Mouse (Mus musculus) neural tube, embryonic 14.5 days (tissue): ENCODE measurements at regions not wholly inside any gene's neighbourhood (a gene's known extent, or its start where the extent isn't known, plus 50 kb on each side); places are given as distances from the start of the nearest gene placed in this dataset.

ENCODE experiments used
- ATAC-seq: fragments of 200-750 bp; cut with Nextera tagmentation; 2 replicates; pipeline ENCODE4 v1.8.0; 2017; ENCODE audit warnings: low read depth, mild to moderate bottlenecking, moderate TSS enrichment, moderate library complexity
- H3K27ac ChIP-seq: fragments of 300-500 bp; sonication (generic); 2 replicates; pipeline ENCODE4 v1.5.1; 2014; ENCODE audit warnings: low read depth, mild to moderate bottlenecking, control low read depth, low read length, moderate library complexity, mixed read lengths
- H3K27me3 ChIP-seq: fragments of 300-500 bp; sonication (generic); 2 replicates; pipeline ENCODE4 v1.6.1; 2014; ENCODE audit warnings: low read length; ENCODE audit not compliant: control insufficient read depth, insufficient read depth
- H3K36me3 ChIP-seq: fragments of 300-500 bp; sonication (generic); 2 replicates; pipeline ENCODE4 v1.6.1; 2014; ENCODE audit warnings: low read length, mixed read lengths; ENCODE audit not compliant: control insufficient read depth, insufficient read depth
- H3K4me1 ChIP-seq: fragments of 300-500 bp; sonication (generic); 2 replicates; pipeline ENCODE4 v1.6.1; 2014; ENCODE audit warnings: low read length; ENCODE audit not compliant: control insufficient read depth, insufficient read depth
- H3K4me2 ChIP-seq: fragments of 300-500 bp; sonication (generic); 2 replicates; pipeline ENCODE4 v1.6.1; 2014; ENCODE audit warnings: mild to moderate bottlenecking, low read depth, low read length, control low read depth
- H3K4me3 ChIP-seq: fragments of 300-500 bp; sonication (generic); 2 replicates; pipeline ENCODE4 v1.5.1; 2014; ENCODE audit warnings: low read depth, low read length, control low read depth, mixed read lengths
- H3K9ac ChIP-seq: fragments of 300-500 bp; sonication (generic); replicated peaks from 2 replicates; pipeline ENCODE4 v1.6.1; 2014; ENCODE audit warnings: low read depth, mild to moderate bottlenecking, control low read depth, low read length, mixed read lengths
- H3K9me3 ChIP-seq: fragments of 300-500 bp; sonication (generic); 2 replicates; pipeline ENCODE4 v1.6.1; 2016; ENCODE audit warnings: low read length; ENCODE audit not compliant: control insufficient read depth
- WGBS: fragments of 180-500 bp; shearing (Covaris S2); extraction: QIAGEN DNeasy Blood & Tissue Kit; methylation state at CpG from one replicate; pipeline ENCODE4 v1.1.7; 2014; 5-methylcytosine and 5-hydroxymethylcytosine counted together

DNA sequence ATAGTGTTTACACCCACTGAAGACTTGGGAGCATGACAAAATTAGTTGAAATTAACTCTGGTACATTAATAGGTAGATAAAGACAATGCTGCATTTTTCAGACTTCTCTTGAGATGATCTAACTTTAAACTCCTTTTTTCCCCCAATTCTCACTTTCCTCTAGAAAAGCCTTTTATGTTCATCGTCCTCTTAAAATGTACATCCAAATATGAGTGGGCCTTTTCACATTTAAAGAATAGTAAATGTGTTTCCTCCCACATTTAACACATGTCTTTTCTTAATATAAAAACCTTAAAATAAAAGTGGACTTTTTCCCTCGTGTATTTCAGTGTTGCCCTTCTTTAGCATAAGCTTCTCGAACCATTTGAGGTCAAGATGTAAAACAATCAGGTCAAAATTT, 535.5 kb downstream of the Cetn3 start:
- Histone ChIP-seq H3K36me3 (no peaks in the 10 kb centered on the region), H3K9me3 (no peaks in the 10 kb centered on the region), H3K27ac (no peak overlapping the region), H3K4me3 (no peak overlapping the region), H3K4me1 (no peaks in the 10 kb centered on the region), H3K27me3 (no peaks in the 10 kb centered on the region), H3K9ac (no peak overlapping the region), H3K4me2 (no peak overlapping the region)
- 81% methylated on average over 3 of the region's 3 CpGs for WGBS
- ATAC-seq, result no peak

DNA sequence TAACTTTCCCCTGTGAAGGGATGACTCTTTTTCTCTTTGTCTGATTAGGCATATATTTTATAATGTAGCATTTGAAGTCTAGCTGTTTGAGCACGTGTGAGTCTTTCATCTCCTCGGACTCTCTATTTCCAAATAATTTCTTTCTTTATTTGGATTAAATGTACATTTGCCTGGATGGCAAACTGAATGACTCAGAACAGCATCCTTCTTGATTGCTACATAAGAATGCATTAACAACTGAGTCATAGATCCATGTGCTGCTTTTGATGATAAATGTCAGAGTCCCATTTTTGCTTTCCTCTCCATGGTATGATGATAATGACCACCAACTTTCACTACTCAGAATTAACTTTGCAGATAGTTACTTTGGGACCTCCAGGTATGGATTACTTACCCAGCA, 571.5 kb downstream of the Cetn3 start:
- ATAC-seq, result no peak
- Histone ChIP-seq H3K4me1 (no peaks in the 10 kb centered on the region), H3K27ac (no peak overlapping the region), H3K4me3 (no peak overlapping the region), H3K36me3 (no peaks in the 10 kb centered on the region), H3K4me2 (no peak overlapping the region), H3K27me3 (no peaks in the 10 kb centered on the region), H3K9ac (no peak overlapping the region), H3K9me3 (no peaks in the 10 kb centered on the region)
- 94% methylated on average over 2 of the region's 2 CpGs for WGBS

DNA sequence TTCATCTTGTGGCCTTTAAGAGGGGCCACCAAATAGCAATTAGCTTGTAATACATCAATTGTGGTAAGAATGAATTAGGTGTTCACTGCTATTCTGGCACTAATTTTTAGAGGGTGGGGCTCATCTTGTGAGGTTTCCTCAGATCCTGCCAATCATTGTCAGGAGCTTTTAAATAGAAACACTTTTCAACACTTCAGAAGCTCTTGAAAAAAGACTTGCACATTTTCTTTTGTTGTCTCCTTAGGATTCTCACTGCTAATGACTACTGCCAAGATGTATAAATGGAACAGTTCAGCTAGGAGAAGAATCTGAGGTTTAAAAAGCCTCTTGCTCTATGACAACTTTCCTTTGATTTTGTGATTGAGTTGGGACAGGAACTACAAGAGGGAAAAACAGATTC, 572.4 kb downstream of the Cetn3 start:
- Histone ChIP-seq H3K4me3 (no peak overlapping the region), H3K9ac (no peak overlapping the region)
- ATAC-seq, result no peak

DNA sequence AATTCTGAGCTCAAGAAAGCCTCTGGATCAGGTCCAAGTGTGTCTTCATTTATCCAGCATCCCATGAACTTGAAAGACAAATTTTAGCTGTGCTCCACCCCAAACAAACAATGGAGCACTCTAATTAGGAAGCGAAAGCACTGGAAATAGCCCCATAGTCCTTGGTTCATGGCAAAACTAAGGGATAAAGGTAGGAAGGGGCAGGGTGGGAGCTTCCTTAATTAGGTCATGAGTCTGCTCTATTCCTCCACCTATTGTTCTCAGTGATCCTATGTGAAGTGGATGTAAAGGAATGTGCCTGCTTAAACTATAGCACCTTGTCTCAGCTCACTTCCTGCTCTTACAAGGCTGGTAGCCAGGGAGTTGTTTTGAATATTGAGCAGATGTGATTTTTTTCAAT, 576.6 kb downstream of the Cetn3 start:
- 83% methylated on average over 1 of the region's 1 CpGs for WGBS
- no peak overlapping the region for H3K9ac ChIP-seq
- no peaks in the 10 kb centered on the region for H3K36me3 ChIP-seq
- no peaks in the 10 kb centered on the region for H3K4me1 ChIP-seq
- no peak for ATAC-seq
- H3K4me3 ChIP-seq, result no peak overlapping the region
- H3K27ac ChIP-seq, result no peak overlapping the region
- no peak overlapping the region for H3K4me2 ChIP-seq
- no peaks in the 10 kb centered on the region for H3K9me3 ChIP-seq
- H3K27me3 ChIP-seq, result no peaks in the 10 kb centered on the region

More for the DNA sequence above, 572.4 kb downstream of the Cetn3 start:
- Histone ChIP-seq H3K27ac (no peak overlapping the region), H3K4me2 (no peak overlapping the region), H3K4me1 (no peaks in the 10 kb centered on the region), H3K9me3 (no peaks in the 10 kb centered on the region), H3K27me3 (no peaks in the 10 kb centered on the region), H3K36me3 (no peaks in the 10 kb centered on the region)

DNA sequence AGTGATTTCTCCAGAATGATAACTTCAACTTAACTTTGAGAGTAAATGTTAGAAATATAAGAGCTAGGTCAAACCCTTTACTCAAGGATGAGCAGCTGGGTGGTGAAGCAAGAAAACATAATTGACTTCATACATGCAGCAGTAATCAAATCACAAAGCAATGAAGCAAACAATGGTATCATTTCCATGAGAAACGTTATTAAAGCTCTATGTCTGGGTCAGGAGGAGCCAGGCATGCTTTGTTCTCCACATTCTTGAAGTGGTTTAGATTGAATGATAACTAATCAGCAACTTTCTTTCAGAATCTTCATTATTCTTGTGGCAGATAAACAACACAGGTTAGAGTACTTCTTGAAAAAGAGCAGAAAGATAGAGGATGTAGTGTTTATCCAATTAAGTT, 577.8 kb downstream of the Cetn3 start:
- ATAC-seq, result no peak
- no peak overlapping the region for H3K9ac ChIP-seq
- 33% methylated on average over 1 of the region's 1 CpGs for WGBS
- H3K4me1 ChIP-seq, result no peaks in the 10 kb centered on the region
- H3K4me3 ChIP-seq, result no peak overlapping the region
- H3K27me3 ChIP-seq, result no peaks in the 10 kb centered on the region
- no peaks in the 10 kb centered on the region for H3K9me3 ChIP-seq
- H3K27ac ChIP-seq, result no peak overlapping the region
- no peak overlapping the region for H3K4me2 ChIP-seq
- H3K36me3 ChIP-seq, result no peaks in the 10 kb centered on the region

DNA sequence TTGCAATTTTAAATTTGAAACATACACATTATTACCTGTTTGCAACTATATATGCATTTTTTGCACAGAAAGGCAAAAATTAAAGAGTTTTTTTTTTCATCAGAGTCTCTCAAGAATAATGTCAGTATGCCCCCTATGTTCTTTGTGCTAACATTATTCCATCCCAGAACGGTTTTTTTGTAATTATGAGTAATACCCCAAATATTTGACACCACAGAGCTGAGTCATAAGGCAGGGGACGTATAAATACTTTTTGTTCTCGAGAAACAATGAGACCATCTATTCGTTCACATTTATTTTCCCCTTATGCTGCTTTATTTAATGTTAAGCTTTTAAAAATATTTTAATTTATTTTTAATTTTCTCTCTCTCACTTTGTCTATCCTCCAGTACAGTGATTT, 578.5 kb downstream of the Cetn3 start:
- no peaks in the 10 kb centered on the region for H3K4me1 ChIP-seq
- no peak overlapping the region for H3K4me3 ChIP-seq
- H3K9me3 ChIP-seq, result no peaks in the 10 kb centered on the region
- 91% methylated on average over 4 of the region's 4 CpGs for WGBS
- no peaks in the 10 kb centered on the region for H3K27me3 ChIP-seq
- no peak overlapping the region for H3K27ac ChIP-seq
- H3K9ac ChIP-seq, result no peak overlapping the region
- H3K36me3 ChIP-seq, result no peaks in the 10 kb centered on the region
- no peak overlapping the region for H3K4me2 ChIP-seq
- ATAC-seq, result no peak

DNA sequence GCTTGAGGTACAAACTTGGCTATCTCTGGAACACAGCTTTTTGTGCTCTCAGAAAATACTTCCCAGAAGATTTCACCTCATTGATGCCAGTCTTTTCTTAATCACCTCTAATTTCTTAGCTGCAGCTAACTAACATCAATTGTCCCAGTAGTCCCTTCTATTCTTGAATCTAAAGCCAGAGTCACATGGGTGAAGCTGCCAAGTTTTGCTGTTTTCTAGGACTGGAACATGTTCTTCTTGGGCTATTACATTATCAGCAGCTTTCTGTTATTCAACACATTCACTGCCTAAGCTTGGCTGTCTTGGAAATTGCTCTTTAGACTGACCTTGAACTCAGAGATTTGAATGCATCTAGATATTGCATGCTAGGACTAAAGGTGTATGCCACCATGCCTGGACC, 583.9 kb downstream of the Cetn3 start:
- no peak overlapping the region for H3K4me2 ChIP-seq
- no peak for ATAC-seq

DNA sequence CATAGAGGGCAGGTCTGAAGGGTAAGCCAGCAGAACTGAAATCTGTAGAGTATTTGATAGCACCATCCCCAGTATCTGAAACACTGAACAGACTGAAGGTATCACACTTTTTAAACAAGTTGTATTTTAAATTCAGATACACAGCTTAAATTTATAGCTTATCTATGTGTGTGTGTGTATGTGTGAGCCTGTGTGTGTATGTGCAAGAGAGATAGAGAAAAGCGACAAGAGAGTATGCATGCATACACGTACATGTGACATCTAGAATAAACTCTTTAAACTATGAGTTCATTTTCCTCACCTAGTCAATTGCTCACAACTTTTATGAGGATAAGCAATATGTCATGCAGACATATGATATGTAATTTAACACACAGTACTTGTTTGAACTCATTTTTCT, 588.7 kb downstream of the Cetn3 start:
- Histone ChIP-seq H3K4me1 (no peaks in the 10 kb centered on the region), H3K9me3 (no peaks in the 10 kb centered on the region), H3K27me3 (no peaks in the 10 kb centered on the region), H3K27ac (no peak overlapping the region), H3K9ac (no peak overlapping the region), H3K36me3 (no peaks in the 10 kb centered on the region), H3K4me2 (no peak overlapping the region), H3K4me3 (no peak overlapping the region)
- WGBS, result 93% methylated on average over 2 of the region's 2 CpGs
- ATAC-seq, result no peak

More for the DNA sequence above, 583.9 kb downstream of the Cetn3 start:
- Histone ChIP-seq H3K9ac (no peak overlapping the region), H3K27me3 (no peaks in the 10 kb centered on the region), H3K27ac (no peak overlapping the region), H3K36me3 (no peaks in the 10 kb centered on the region), H3K4me1 (no peaks in the 10 kb centered on the region), H3K9me3 (no peaks in the 10 kb centered on the region), H3K4me3 (no peak overlapping the region)

DNA sequence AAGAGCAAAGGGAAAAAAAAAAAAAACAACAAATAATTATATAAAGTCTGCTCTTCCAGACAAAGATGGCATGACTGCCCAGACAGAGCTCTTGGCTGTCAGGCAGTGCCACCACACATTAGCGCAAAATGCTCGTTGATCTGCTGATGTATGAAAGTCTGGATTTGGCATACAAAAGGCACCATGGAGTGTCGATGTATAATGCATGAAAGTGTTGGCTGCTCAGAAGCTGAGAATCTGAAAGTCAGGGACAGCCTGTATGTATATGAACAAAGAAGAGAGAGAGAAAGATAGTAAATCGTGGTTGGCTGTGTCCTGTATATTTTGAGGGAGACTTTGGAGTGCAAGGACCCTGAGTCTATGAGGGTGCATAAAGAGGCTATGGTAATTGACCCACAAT, 589.7 kb downstream of the Cetn3 start:
- Histone ChIP-seq H3K27ac (no peak overlapping the region), H3K4me1 (no peaks in the 10 kb centered on the region), H3K36me3 (no peaks in the 10 kb centered on the region), H3K9ac (no peak overlapping the region), H3K27me3 (no peaks in the 10 kb centered on the region), H3K4me3 (no peak overlapping the region), H3K4me2 (no peak overlapping the region), H3K9me3 (no peaks in the 10 kb centered on the region)
- peak; percentile 21; the same call in 1 of the 2 replicates for ATAC-seq
- WGBS, result 61% methylated on average over 4 of the region's 4 CpGs

DNA sequence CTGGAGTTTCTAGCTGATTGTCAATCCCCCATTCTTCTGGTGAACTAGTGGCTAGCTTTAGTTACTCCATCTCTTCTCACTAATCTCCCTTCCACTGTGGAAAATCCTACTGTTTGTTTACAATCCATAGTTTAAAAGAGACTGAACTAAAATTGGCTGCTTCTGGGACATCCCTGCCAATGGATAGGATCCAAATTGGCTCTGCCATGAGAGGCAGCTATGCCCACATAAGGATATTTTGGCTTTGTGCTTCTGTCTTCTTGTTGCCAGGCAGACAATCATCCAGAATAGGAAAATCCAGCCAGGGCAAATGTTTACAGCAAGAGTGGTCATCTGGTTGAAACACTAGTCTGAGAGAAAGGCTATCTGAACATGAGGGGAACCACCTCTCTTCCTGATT, 610.0 kb downstream of the Cetn3 start:
- no peak overlapping the region for H3K27ac ChIP-seq
- no peak overlapping the region for H3K4me2 ChIP-seq
- no peaks in the 10 kb centered on the region for H3K27me3 ChIP-seq
- no peak overlapping the region for H3K9ac ChIP-seq
- ATAC-seq, result no peak
- H3K4me1 ChIP-seq, result no peaks in the 10 kb centered on the region
- H3K36me3 ChIP-seq, result no peaks in the 10 kb centered on the region
- H3K4me3 ChIP-seq, result no peak overlapping the region
- no peaks in the 10 kb centered on the region for H3K9me3 ChIP-seq
